Mouse (Mus musculus): ENCODE data around the gene Usp6nl.

The Usp6nl gene

DNA sequence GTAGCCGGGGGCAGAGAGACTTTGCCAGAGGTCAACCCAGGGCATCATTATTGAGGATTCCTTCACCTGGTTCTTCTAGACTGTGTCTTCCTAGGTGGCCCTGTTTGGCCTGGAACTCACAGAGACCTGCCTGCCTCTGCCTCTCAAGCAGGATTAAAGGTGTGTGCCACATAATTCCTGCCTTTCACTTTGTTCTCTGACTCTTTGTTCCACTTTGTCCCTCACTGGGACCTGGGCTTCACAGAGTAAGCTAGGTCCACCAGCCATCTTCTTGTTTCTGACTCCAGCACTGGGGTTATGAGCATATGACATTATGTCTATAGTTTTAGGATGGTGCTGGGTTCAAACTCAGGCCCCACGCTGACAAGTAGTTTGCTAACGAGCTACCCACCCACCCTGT, 144.9 kb downstream of the Usp6nl start:
- DNase-seq (ENCODE audit: low read depth, low spot score), result no peak

DNA sequence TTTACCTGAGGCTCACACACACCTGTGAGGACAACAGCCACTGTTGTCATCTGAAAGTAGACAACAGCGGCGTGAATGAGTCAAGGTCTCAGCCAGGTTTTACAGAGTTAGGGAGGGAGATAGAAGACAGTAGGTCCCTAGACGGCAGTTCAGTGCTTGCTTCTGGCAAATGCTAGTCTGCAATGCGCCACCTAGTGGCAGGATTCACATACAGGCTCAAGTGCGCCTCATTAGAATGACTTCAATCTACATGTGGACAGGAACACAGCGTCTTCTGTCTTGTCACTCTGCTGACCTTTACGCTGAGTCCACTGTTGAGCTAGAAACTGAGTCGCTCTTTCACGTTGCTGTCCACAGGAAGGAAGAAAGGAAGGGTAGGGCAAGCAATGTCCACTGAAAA, 146.7 kb downstream of the Usp6nl start:
- no peak for DNase-seq (ENCODE audit: low read depth, low spot score)

DNA sequence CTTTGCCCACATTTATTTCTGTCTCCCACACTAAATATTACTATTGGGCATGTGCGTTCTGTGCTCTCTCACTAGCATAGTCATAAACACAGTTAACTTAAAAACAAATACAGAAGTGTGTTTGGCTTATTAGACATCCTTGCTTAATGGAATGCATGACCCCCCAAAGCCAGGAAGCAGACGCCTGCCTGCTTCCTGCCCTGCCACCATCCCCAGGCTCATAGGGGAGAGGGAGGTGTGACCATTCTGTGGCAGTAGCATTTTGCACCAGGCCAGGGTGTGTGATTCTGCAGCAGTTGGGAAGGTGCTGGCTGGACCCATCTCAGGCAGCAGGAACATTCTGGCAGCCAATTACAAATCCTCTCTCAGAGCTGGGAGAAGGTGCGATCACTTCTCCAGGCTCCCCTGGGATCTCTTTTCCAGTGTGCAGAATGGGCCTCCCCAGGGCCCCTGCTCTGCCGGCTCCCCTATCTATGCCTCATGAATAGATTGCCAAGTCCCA, 148.7 kb downstream of the Usp6nl start:
- no peak for DNase-seq (ENCODE audit: low read depth, low spot score)

DNA sequence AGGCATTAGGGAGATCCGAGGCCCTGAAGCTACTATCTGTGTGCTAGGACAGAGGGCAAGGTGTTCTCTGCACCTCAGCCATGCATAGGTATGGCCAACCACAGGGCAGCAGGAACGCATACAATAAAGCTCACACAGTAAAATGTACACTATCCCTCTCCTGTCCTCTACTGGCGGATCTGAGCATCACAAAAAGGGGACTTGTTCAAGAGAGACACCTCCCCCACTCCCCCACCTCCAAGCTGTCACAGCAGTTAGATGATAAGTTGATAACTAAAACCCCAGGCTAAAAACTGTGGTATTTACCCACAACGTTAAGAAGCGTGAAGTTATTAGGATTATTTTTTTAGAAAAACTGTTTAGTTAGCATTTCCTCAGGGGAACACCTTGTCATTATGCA, 151.4 kb downstream of the Usp6nl start:
- no peak for DNase-seq (ENCODE audit: low read depth, low spot score)

DNA sequence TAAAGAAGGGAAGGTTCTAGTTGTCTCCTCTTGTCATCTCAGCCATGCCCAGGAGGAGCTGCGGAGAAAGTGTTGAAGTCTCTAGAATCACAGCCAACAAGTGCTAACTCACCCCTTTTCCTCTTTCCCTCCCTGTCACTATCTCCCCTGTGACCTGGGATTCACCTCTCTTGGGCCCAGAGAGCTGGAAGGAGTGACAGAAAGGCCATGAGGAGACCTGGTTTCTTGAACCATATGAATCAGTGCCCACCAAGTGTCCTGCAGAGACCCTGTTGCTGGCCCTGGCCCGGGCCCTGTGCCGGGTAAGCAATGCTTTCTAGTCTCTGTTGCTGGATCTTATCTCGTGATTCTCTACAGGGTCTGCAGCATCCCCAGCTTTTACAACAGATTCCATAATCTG, 155.4 kb downstream of the Usp6nl start:
- no peak for DNase-seq (ENCODE audit: low read depth, low spot score)

DNA sequence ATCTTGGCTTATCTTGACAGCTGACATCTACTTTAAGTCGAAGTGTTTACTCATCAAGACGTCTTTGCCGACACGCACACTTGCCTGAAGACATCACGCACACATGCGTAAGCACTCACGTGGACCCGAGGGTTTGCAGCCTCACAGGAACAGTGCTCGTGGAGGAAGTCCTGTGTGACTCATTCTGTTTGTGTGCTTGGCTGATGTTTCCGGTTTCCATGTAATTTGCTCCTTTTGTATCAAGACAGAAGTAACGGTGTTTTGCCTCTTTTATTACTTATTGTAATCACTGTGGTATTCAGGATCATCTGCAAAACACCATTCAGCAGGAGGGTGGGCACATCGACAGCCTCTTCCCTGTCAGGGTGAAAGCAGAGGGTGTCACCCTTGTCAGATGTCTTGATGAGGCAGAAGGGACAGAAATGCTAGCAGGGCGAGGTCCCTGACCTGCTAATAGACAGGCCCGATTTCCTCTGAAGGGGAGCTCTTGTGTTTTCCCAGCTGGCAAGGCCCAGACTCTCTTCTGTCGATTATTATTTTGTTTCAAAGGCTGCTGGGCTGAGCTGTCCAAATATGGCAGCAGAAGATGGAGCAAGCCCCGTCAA, 156.0 kb downstream of the Usp6nl start:
- no peak for DNase-seq (ENCODE audit: low read depth, low spot score)

DNA sequence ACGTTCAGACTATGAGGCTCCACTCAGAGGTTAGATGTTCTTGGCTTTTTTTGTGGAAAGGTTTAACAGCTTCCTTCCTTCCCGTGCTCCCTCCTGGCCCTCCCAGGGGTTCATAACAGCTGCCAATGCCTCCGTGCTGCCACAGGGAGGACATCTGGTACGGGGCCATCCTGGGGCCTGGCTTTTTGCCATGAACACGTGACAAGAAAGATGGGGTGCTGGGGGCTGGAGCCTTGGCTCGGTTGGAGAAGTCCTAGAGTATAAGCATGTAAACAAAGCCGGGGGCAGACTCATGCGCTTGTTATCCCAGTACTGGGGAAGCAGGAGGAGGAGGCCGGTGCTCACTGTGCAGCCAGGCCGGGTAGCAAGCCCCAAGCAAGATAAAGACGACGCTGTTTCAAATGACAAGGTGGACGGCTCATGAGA, 156.5 kb downstream of the Usp6nl start:
- no peak for DNase-seq (ENCODE audit: low read depth, low spot score)

DNA sequence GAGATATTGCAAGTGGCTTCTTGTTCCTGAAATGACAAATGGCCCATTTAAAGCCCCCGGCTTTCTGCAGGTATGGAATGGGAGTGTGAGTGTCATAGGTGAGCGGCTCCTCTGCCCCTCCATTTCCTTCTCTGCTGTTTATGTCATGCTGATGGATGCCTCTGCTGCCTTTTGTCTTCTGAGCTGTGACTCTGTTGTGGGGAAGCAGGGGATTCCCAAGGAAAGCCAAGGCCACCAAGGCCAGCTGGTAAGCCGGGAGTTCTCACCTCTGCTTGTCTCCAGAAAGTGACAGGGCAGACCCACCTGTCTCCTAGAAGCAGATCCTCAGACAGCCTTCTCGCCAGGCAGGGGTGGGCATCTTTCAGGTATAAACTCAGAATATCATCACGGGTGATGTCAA, 157.2 kb downstream of the Usp6nl start:
- DNase-seq (ENCODE audit: low read depth, low spot score), result no peak

DNA sequence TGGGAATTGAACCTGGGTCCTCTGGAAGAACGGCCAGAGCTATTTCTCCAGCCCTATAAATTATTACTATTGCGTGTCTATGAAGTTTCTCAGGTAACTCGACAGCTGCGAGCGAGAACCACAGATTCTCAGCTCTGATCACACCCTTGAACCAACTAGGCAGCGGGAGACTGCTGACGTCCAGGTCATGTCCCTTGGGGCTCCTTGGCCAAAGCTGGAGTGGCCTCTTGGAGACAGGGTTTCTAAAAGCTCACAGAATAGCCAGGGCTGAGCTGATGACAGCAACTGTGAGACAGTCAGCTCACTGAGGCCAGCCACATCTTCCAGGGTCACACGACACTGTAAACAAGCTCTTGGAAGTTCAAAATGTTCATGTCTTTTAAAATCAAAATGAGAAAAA, 159.5 kb downstream of the Usp6nl start:
- DNase-seq (ENCODE audit: low read depth, low spot score), result no peak

DNA sequence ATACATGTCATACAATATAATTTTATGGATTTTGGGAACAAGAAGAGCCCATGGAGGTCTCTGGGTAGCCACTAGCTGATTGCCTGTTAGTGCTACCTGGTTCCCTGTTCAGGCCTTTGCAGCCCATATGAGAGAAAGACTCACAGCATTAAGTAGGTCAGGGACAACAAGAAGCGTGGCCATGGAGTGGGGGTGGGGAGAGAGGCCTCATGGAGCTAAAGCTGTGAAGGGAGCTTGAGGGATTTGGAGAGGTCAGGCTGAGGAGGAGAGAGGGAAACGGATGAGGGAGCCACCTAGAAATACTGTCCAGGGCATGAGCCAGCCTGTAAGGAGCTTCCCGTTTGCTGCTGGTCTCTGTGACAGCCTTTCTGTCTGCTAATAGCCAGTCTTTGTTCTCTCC, 159.9 kb downstream of the Usp6nl start:
- DNase-seq (ENCODE audit: low read depth, low spot score), result no peak

DNA sequence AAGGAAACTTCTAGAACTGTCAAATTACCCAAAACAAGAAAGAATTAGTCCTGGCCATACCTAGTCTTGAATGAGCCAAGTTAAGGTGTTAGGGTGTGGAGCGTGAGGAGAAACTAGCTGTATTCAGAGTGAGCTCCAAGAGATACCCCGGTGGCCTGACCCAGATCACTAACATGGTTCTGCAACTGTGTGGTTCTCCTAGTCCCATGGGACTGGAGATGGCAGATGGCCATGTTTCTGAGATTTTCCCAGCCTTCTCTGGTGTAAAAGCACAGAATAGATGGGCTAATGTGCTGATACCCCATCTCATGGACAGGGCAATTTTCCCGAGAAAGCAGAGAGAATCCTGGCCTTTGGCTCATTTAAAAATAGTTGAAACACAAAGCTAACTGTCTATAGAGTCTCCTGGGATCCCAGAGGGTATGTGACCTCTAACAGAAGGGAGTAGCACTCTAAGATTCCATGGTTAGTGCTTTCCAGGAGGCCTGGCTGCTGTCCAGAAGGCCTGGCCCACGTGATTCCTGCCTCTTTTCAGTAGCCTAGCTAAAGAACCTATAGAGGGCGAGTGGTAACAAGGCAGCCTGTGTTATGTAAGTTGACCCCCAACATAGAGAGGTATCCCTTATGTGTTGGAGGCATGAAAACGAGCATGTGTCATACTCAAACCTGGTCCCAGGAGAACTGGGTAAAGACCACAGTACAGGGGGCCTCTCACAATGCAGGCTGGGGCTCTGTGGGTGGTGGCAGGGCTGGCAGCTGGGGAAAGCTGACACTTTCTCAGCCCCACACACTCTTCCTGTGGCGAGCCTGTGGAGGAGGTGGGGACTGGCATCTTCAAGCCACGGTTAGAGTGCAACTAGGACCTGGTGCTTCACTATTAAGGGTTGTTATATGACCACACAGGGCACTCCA, 160.9 kb downstream of the Usp6nl start:
- no peak for DNase-seq (ENCODE audit: low read depth, low spot score)

DNA sequence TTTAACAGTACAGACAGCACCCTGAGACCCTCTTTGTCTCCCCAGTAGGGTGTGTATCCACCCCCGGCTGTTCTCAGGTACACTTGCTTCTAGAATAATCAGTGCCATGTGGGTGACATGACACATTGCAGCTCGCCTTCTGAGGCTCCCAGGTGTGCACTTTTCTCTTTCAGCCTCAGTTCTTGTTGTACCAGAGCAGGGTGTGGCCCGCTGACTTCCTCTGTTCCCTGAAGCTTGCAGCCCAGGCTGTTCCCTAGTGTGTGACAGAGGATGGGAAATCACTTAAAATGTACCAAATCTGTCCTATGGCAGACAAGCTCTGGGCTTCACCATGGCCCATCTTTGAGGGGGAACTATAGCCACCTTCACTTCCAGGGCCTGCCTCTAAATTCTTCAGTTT, 161.7 kb downstream of the Usp6nl start:
- no peak for DNase-seq (ENCODE audit: low read depth, low spot score)

DNA sequence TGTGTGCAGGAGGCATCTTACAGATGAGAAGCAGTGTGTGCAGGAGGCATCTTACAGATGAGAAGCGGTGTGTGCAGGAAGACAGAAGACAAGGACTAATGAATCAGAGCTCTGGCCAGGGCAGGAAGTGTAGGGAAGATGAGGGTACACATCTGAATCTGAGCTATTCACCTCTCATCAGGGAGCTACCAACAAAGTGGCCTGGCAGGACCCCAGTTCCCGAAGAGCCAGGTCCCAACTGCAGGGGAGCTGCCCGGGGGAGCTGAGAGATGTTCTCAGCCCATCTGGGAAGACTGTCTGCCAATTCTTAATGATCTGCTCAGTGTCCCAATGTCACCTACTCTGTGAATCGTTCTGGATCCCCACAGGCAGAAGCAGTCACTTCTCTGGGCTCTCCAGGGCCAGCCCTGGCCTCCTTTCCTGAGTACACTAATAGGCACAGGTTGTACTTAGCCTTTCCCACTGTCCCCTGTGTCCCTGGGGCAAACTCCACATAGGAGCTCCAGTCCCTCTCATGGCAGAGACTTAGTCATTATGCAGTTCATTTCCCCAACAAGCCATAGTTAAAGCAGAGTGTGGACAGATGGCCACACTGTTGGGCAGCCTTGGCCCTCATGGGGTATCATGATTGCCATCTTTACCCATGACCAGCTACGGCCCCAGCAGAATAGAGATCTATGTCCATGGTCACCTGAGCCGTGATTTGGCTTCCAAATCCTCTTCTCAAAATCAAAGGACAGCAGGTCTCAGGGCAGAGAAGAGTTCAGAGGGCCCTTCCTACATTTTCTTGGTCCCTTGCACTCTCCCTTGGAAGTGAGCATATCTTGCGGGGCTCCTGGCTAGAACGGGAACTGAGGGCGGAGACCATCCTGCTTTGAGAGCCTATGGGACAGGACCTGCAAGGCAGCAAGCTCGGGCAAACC, 165.4 kb downstream of the Usp6nl start:
- no peak for DNase-seq (ENCODE audit: low read depth, low spot score)

DNA sequence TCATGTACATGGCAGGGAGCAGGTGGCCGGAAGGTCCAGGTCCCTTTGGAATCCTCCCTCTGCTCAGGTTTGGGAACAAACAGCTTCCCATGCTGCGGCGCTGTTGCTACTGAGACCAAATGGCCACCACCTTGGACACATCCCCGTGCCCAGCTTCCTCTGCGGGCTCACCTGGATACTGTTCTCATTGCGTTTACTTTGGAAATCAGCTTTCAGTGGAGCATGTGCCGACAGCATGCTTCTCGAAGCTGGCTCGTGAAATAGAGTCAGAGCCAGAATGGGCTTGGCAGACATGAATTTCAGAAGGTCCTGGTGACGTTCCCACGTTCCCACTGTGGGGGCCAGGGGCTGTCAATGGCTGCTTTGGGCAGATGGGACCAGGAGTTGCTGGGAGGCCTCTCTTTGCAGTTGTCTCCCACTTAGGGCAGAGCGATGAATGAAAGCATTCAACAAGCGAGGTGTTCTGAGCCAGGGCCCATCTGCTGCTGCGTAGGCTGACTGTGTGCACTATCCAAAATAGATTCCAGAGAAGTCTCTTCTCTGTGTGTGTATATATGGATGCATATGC, 166.1 kb downstream of the Usp6nl start:
- no peak for DNase-seq (ENCODE audit: low read depth, low spot score)

DNA sequence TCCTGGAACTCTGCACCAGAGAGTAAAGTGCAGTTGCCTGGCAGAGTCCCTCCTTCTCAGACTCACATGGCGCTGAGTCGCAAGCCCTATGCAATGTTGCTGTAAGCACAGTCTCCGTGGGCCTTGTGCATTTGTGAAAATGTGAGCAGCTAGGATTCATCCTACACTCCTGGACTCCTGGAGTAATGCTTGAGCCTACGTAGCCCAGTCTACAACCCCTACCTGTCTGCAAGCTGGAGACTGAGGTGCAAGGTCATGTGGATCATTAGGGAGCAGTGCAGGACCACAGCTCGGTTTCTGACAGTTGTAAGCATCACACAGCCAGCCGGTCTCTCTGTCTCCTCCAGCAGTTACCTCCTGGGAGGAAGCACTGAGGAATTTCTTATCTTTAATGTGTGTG, 167.6 kb downstream of the Usp6nl start:
- DNase-seq (ENCODE audit: low read depth, low spot score), result no peak

DNA sequence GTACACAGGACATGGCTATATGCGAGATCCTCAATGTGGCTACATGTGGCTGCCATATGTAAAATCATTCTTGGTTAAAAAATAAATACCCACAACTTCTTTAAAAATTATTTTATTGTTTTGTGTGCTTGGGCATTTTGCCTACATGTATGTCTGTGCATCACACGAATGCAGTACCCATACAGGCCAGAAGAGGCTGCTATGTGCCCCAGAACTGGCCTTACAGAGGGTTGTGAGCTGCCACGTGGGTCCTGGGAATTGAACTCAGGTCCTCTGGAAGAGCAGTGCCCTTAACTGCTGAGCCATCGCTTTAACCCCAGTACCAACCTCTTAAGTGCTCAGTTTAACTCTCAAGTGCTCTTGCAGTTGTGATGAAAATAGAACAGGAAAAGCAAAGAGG, 168.4 kb downstream of the Usp6nl start:
- DNase-seq (ENCODE audit: low read depth, low spot score), result no peak

DNA sequence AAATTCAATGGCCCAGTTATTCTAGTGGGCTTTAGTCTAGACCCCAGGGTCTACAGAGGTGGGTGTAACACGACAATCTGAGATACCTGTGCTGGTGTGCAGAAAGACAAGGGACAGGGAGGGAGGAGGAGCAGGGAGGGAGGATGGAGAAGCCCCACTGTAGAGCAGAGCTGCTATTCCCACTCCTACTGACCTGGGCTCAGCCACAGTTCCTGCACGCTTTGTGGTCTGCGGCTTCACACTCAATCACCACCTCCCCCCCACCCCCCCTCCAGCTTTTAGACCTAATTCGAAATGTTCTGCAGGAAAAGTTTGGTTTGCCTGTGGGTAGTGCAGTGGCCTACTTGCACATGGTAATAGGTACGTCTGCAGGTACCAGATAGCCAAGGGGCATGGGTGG, 171.4 kb downstream of the Usp6nl start:
- no peak for DNase-seq (ENCODE audit: low read depth, low spot score)
